In the genomic region with DNA sequence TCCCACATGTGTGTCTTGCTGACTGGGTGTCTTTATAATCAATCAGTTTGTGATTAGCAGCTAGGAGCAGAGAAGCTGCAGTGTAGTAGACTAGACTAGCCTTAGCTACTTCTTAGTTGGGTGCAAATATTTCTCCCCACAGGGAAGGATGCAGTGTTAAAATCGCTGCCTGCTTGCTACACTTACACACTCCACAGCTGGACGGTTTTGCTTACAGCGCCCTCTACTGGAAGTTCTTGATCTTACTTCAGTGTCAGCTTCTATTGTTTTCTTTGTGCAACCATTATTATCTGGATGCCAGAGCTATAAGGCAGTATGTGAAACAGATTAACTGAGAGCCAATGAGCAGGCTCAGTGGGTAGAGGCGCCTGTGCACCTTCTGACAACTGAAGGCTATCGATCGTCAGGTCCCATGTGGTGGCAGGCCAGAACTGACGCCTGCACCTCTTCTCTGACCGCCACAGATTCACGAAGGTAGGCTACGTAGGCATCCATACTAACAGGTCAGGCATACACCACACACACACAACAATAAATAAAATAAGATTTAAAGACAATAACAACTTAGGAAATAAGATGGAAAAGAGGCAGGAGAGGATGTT, we compare ENCODE assay signal across 8 mouse cellular contexts. TPM values are rescaled to one million over a fixed set of nuclear protein-coding genes. Genes with fewer than 3 reads are reported as not detected.
A peak's percentile ranks its signal among the peaks of the same experiment; 100 is the strongest.
DNase-seq lines count a peak whose midpoint lies in the region; ATAC-seq and TF ChIP-seq lines count a peak whose summit lies in the region.

No protein-coding gene starts in this region.

- H3K79me2 ChIP-seq in heart, adult 2 months (replicated peaks; ENCODE audit: control insufficient read depth, insufficient read depth, low read length) = peaks cover 2% of the 10 kb centered on the region; the same call in 1 of the 2 replicates

- ATAC-seq in heart, embryonic 12.5 days (ENCODE audit: insufficient number of reproducible peaks, low FRiP score) = no peak
- ATAC-seq in CD4-positive, CD25-positive, alpha-beta regulatory T cell, adult 4 months = peak; percentile 81
- ATAC-seq in common myeloid progenitor, adult 5-6 weeks (replicated peaks; ENCODE audit: low read depth, poor library complexity, severe bottlenecking) = peak; percentile 85
- peak; percentile 59; the same call in 1 of the 2 replicates for ATAC-seq in hindbrain, embryonic 12.5 days (ENCODE audit: low FRiP score)

- H3K4me3 ChIP-seq in heart, adult 2 months = no peak overlapping the region
- no peak overlapping the region for H3K4me3 ChIP-seq in heart, embryonic 12.5 days
- no peak overlapping the region for H3K4me3 ChIP-seq in hindbrain, embryonic 12.5 days

- no peak for TF ChIP-seq POLR2A in heart, adult 2 months (IDR thresholded peaks at IDR 0.05; ENCODE audit: insufficient read depth, low read depth, low read length)

- no peak overlapping the region for H3K4me2 ChIP-seq in heart, embryonic 12.5 days
- H3K4me2 ChIP-seq in hindbrain, embryonic 12.5 days (replicated peaks) = no peak overlapping the region

- intact Hi-C loops in heart, adult 2 months (cut with DNase I) = no loop called here

- no peaks in the 10 kb centered on the region; the same call in 1 of the 2 replicates for H3K36me3 ChIP-seq in heart, adult 2 months (ENCODE audit: control insufficient read depth, insufficient read depth, low read length)
- 0 out of 2 replicates have a peak, but pooled peaks cover 10% of the 10 kb centered on the region for H3K36me3 ChIP-seq in heart, embryonic 12.5 days
- no peaks in the 10 kb centered on the region for H3K36me3 ChIP-seq in hindbrain, embryonic 12.5 days

- peak; percentile 61 for TF ChIP-seq CTCF in heart, adult 2 months (IDR thresholded peaks at IDR 0.05)

- no peak overlapping the region for H3K27ac ChIP-seq in heart, adult 2 months
- H3K27ac ChIP-seq in heart, embryonic 12.5 days (ENCODE audit: poor library complexity, severe bottlenecking) = no peak overlapping the region
- H3K27ac ChIP-seq in hindbrain, embryonic 12.5 days = no peak overlapping the region

- DNase-seq in heart, adult 2 months = no peak
- peak; percentile 49 for DNase-seq in lung, postnatal 10 days
- DNase-seq in thymus, postnatal 4 days = peak; percentile 36
- DNase-seq in cerebellum, adult 11-12 months = no peak

- 65% methylated on average over 10 of the region's 10 CpGs for WGBS in heart, adult 2 months
- 61% methylated on average over 10 of the region's 10 CpGs for WGBS in heart, embryonic 12.5 days
- WGBS in hindbrain, embryonic 12.5 days = 60% methylated on average over 10 of the region's 10 CpGs

- no peaks in the 10 kb centered on the region for H3K27me3 ChIP-seq in heart, adult 2 months (ENCODE audit: control insufficient read depth, insufficient read depth, low read length)
- H3K27me3 ChIP-seq in heart, embryonic 12.5 days (replicated peaks) = no peaks in the 10 kb centered on the region
- H3K27me3 ChIP-seq in hindbrain, embryonic 12.5 days = no peaks in the 10 kb centered on the region

- no peak overlapping the region for H3K9ac ChIP-seq in heart, adult 2 months (ENCODE audit: low read depth, low read length)
- H3K9ac ChIP-seq in heart, embryonic 12.5 days = no peak overlapping the region
- no peak overlapping the region for H3K9ac ChIP-seq in hindbrain, embryonic 12.5 days

- no peak for TF ChIP-seq EP300 in heart, adult 2 months (IDR thresholded peaks at IDR 0.05; ENCODE audit: insufficient read depth, low read depth, low read length)

- H3K9me3 ChIP-seq in heart, embryonic 12.5 days (replicated peaks) = no peaks in the 10 kb centered on the region
- no peaks in the 10 kb centered on the region for H3K9me3 ChIP-seq in hindbrain, embryonic 12.5 days (replicated peaks)

- H3K4me1 ChIP-seq in heart, adult 2 months (ENCODE audit: control insufficient read depth, insufficient read depth, low read length) = no peaks in the 10 kb centered on the region
- no peaks in the 10 kb centered on the region for H3K4me1 ChIP-seq in heart, embryonic 12.5 days (replicated peaks)
- no peaks in the 10 kb centered on the region for H3K4me1 ChIP-seq in hindbrain, embryonic 12.5 days

RNA-seq across cellular contexts. Expression of a gene that starts 6.1 kb away (rescaled TPM):
- total RNA-seq in heart, adult 2 months (2021) = 10 to 100 TPM; 11.2 to 11.3 TPM
- polyA plus RNA-seq in heart, adult 2 months (2012; rRNA removed) = 3.6 and 4.9 TPM in 2 replicates
- 40.8 and 45.0 TPM in 2 replicates for polyA plus RNA-seq in heart, embryonic 12.5 days (2016; fragmentation: Nextera tagmentation; extraction: Ambion mirVana)
- 10 to 100 TPM; 62.9 to 67.6 TPM for polyA plus RNA-seq in CD4-positive, CD25-positive, alpha-beta regulatory T cell, adult 4 months (2017; shearing (Covaris generic))
- 32.0 and 42.1 TPM in 2 replicates for total RNA-seq in common myeloid progenitor, adult 5-6 weeks (2017)
- polyA plus RNA-seq in hindbrain, embryonic 12.5 days (2016; fragmentation: Nextera tagmentation; extraction: Ambion mirVana) = 54.0 and 55.5 TPM in 2 replicates

RNA-seq across cellular contexts. Expression of a gene that starts 6.5 kb away (rescaled TPM):
- 1 to 10 TPM; 3.9 to 4.2 TPM for total RNA-seq in heart, adult 2 months (2021)
- 2.0 and 3.0 TPM in 2 replicates for polyA plus RNA-seq in heart, adult 2 months (2012; rRNA removed)
- polyA plus RNA-seq in heart, embryonic 12.5 days (2016; fragmentation: Nextera tagmentation; extraction: Ambion mirVana) = 10.0 and 11.2 TPM in 2 replicates
- polyA plus RNA-seq in CD4-positive, CD25-positive, alpha-beta regulatory T cell, adult 4 months (2017; shearing (Covaris generic)) = 1 to 10 TPM; 4.1 to 4.9 TPM
- total RNA-seq in common myeloid progenitor, adult 5-6 weeks (2017) = 10.8 and 15.9 TPM in 2 replicates
- 12.6 and 14.0 TPM in 2 replicates for polyA plus RNA-seq in hindbrain, embryonic 12.5 days (2016; fragmentation: Nextera tagmentation; extraction: Ambion mirVana)

Comparison
In these comparisons a context has a peak if more than half of its experiments do, and no peak if none do; other contexts are left out.
1. DNase-seq: peak in lung, postnatal 10 days (single experiment) and thymus, postnatal 4 days (single experiment); none in heart, adult 2 months (0 of 2) and cerebellum, adult 11-12 months (single experiment).